Mouse (Mus musculus): ENCODE results near the gene Gm10198. TPM values are rescaled to one million over a fixed set of nuclear protein-coding genes. Genes with fewer than 3 reads are reported as not detected.

Gm10198 gene
- not detected for polyA plus RNA-seq (2017; shearing (Covaris generic))

GRCm38 (mm10) chr13:111592485-111592884 is at the start of gene Gm10198:
Gene Gm10198, plus strand, starts transcription at chr13:111592785.

Other genes starting within 250 kb of the Gm10198 start
- gene Gpbp1, start 102.7 kb upstream of the Gm10198 start, polyA plus RNA-seq (2017; shearing (Covaris generic)), result 241 TPM
- gene Gm49496, start 42.8 kb upstream of the Gm10198 start, polyA plus RNA-seq (2017; shearing (Covaris generic)), result not detected
- 12.8 TPM for gene Mier3, start 88.2 kb downstream of the Gm10198 start, polyA plus RNA-seq (2017; shearing (Covaris generic))
- 76.3 TPM for gene Map3k1, start 216.2 kb downstream of the Gm10198 start, polyA plus RNA-seq (2017; shearing (Covaris generic))

Measured in naive thymus-derived CD4-positive, alpha-beta T cell, adult 5 months (primary cell).